Mouse (Mus musculus): ENCODE results near the gene Wscd1. TPM values are rescaled to one million over a fixed set of nuclear protein-coding genes. Genes with fewer than 3 reads are reported as not detected.

The Wscd1 gene
- polyA plus RNA-seq, 1 experiment from 2014 or later, result 20.4 TPM

- no peak overlapping the region for H3K4me3 ChIP-seq (replicated peaks; ENCODE audit: low read depth, low read length)
- H3K9ac ChIP-seq (ENCODE audit: low read depth, low read length), result no peak overlapping the region
- TF ChIP-seq CTCF (IDR thresholded peaks at IDR 0.05; ENCODE audit: low read depth), result no peak
- peaks cover 14% of the 10 kb centered on the region; the same call in 1 of the 2 replicates for H3K27me3 ChIP-seq (ENCODE audit: insufficient read depth, low read length)
- WGBS, result 57% methylated on average over 2 of the region's 2 CpGs
- no peaks in the 10 kb centered on the region for H3K9me3 ChIP-seq (replicated peaks; ENCODE audit: low read length)
- no peak overlapping the region for H3K4me2 ChIP-seq (ENCODE audit: low read length)
- H3K27ac ChIP-seq, result no peak overlapping the region
- no peaks in the 10 kb centered on the region for H3K36me3 ChIP-seq (ENCODE audit: insufficient read depth, low read length)
- ATAC-seq (replicated peaks; ENCODE audit: low FRiP score, low read depth) (no peak), DNase-seq (ENCODE audit: low spot score) (no peak)
- H3K4me1 ChIP-seq (replicated peaks; ENCODE audit: insufficient read depth, low read length), result peaks cover 5% of the 10 kb centered on the region; the same call in 1 of the 2 replicates
These were observed 5.4 kb downstream of the Wscd1 start for GRCm38 (mm10) chr11:71755115-71755514.

GRCm38 (mm10) chr11:71756325-71756724 is 6.6 kb downstream of the Wscd1 start:
- H3K27ac ChIP-seq, result no peak overlapping the region
- WGBS, result 41% methylated on average over 3 of the region's 3 CpGs
- TF ChIP-seq CTCF (IDR thresholded peaks at IDR 0.05; ENCODE audit: low read depth), result no peak
- H3K36me3 ChIP-seq (ENCODE audit: insufficient read depth, low read length), result no peaks in the 10 kb centered on the region
- no peak overlapping the region for H3K4me3 ChIP-seq (replicated peaks; ENCODE audit: low read depth, low read length)
- no peaks in the 10 kb centered on the region for H3K9me3 ChIP-seq (replicated peaks; ENCODE audit: low read length)
- DNase-seq (ENCODE audit: low spot score) (no peak), ATAC-seq (replicated peaks; ENCODE audit: low FRiP score, low read depth) (no peak)
- H3K4me2 ChIP-seq (ENCODE audit: low read length), result no peak overlapping the region
- H3K27me3 ChIP-seq (ENCODE audit: insufficient read depth, low read length), result peaks cover 9% of the 10 kb centered on the region; the same call in 1 of the 2 replicates
- no peaks in the 10 kb centered on the region for H3K4me1 ChIP-seq (replicated peaks; ENCODE audit: insufficient read depth, low read length)
- no peak overlapping the region for H3K9ac ChIP-seq (ENCODE audit: low read depth, low read length)

DNA sequence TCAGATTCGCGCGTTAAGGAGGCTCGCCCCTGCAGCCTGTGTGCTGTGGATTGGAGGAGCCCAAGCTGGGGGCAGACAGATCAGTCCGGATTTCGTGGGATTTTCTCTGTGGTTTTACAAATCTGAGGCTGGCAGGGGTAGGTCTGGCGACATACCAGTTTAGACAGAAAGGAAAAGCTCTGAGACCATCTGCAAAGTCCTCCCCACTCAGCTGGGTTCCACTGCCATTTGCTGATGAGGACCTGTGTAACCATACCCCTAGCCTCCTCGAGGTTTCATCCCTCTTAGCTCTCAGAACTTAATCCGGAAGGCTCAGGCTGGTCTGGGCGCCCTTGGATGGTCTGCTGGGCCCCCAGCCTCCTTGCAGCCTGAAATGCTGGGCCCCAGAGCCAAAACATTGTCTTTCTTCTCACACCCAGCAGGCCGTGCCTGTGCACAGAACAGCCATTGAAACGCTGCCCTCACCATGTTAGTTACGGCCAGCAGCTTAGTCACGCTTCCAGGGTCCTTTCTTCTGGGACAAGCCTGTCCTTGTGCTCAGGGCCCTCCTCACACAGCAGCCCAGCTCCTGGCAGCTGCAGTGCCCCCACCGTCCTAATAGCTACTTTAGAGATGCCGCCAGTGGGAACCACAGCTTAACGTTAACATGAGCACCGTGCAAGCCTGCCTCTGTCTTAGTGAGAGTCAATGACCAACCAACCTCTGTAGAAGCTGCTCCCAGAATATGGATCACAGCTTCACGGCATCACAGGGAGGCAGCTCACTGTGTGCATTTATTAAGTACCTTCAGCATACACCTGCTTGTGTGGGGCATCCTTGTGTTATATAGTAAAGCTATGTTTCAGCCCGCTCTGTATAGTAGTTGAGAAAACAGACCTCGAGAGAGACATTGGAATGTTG is 8.7 kb downstream of the Wscd1 start:
- no peak for ATAC-seq (replicated peaks; ENCODE audit: low FRiP score, low read depth)
- Histone ChIP-seq H3K36me3 (ENCODE audit: insufficient read depth, low read length) (no peaks in the 10 kb centered on the region), H3K27ac (no peak overlapping the region), H3K4me1 (replicated peaks; ENCODE audit: insufficient read depth, low read length) (no peaks in the 10 kb centered on the region), H3K27me3 (ENCODE audit: insufficient read depth, low read length) (no peaks in the 10 kb centered on the region), H3K4me2 (ENCODE audit: low read length) (no peak overlapping the region), H3K9ac (ENCODE audit: low read depth, low read length) (no peak overlapping the region), H3K9me3 (replicated peaks; ENCODE audit: low read length) (no peaks in the 10 kb centered on the region), H3K4me3 (replicated peaks; ENCODE audit: low read depth, low read length) (no peak overlapping the region)
- WGBS, result 51% methylated on average over 21 of the region's 21 CpGs
- TF ChIP-seq CTCF (IDR thresholded peaks at IDR 0.05; ENCODE audit: low read depth), result no peak
- DNase-seq (ENCODE audit: low spot score), result no peak

DNA sequence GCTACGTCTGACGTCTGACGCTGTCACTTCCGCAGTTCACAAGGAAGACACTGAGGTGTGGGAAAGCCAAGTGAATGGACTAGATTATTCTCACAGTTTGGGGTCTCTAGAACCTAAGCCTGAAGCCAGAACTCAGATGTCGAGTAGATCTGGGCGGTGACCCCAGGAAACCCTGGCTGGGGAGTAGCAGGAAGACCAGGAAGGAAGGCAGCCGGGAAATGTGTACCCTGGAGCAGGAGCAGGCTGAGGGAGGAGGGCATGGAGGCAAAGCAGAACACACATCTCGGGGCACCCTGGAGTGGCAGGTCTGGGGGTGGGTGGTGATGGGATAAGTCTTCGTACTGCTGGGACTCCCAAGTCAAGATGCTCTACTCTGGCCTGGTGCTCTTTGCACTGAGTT is 11.3 kb downstream of the Wscd1 start:
- Histone ChIP-seq H3K36me3 (ENCODE audit: insufficient read depth, low read length) (no peaks in the 10 kb centered on the region), H3K4me3 (replicated peaks; ENCODE audit: low read depth, low read length) (no peak overlapping the region), H3K9me3 (replicated peaks; ENCODE audit: low read length) (no peaks in the 10 kb centered on the region), H3K4me2 (ENCODE audit: low read length) (no peak overlapping the region), H3K27ac (no peak overlapping the region), H3K27me3 (ENCODE audit: insufficient read depth, low read length) (no peaks in the 10 kb centered on the region), H3K4me1 (replicated peaks; ENCODE audit: insufficient read depth, low read length) (no peaks in the 10 kb centered on the region), H3K9ac (ENCODE audit: low read depth, low read length) (no peak overlapping the region)
- WGBS, result 64% methylated on average over 9 of the region's 9 CpGs
- ATAC-seq (replicated peaks; ENCODE audit: low FRiP score, low read depth) (no peak), DNase-seq (ENCODE audit: low spot score) (no peak)
- TF ChIP-seq CTCF (IDR thresholded peaks at IDR 0.05; ENCODE audit: low read depth), result no peak

GRCm38 (mm10) chr11:71763154-71763553 is 13.4 kb downstream of the Wscd1 start:
- ATAC-seq (replicated peaks; ENCODE audit: low FRiP score, low read depth) (no peak), DNase-seq (ENCODE audit: low spot score) (no peak)
- no peak overlapping the region for H3K27ac ChIP-seq
- H3K4me2 ChIP-seq (ENCODE audit: low read length), result no peak overlapping the region
- H3K27me3 ChIP-seq (ENCODE audit: insufficient read depth, low read length), result no peaks in the 10 kb centered on the region
- no peak overlapping the region for H3K9ac ChIP-seq (ENCODE audit: low read depth, low read length)
- H3K4me3 ChIP-seq (replicated peaks; ENCODE audit: low read depth, low read length), result no peak overlapping the region
- no peaks in the 10 kb centered on the region for H3K36me3 ChIP-seq (ENCODE audit: insufficient read depth, low read length)
- no peaks in the 10 kb centered on the region for H3K9me3 ChIP-seq (replicated peaks; ENCODE audit: low read length)
- 41% methylated on average over 5 of the region's 5 CpGs for WGBS
- no peaks in the 10 kb centered on the region for H3K4me1 ChIP-seq (replicated peaks; ENCODE audit: insufficient read depth, low read length)
- no peak for TF ChIP-seq CTCF (IDR thresholded peaks at IDR 0.05; ENCODE audit: low read depth)

- ATAC-seq (replicated peaks; ENCODE audit: low FRiP score, low read depth) (no peak), DNase-seq (ENCODE audit: low spot score) (no peak)
- Histone ChIP-seq H3K4me3 (replicated peaks; ENCODE audit: low read depth, low read length) (no peak overlapping the region), H3K27me3 (ENCODE audit: insufficient read depth, low read length) (no peaks in the 10 kb centered on the region), H3K36me3 (ENCODE audit: insufficient read depth, low read length) (no peaks in the 10 kb centered on the region), H3K27ac (no peak overlapping the region), H3K9me3 (replicated peaks; ENCODE audit: low read length) (no peaks in the 10 kb centered on the region), H3K4me1 (replicated peaks; ENCODE audit: insufficient read depth, low read length) (no peaks in the 10 kb centered on the region), H3K4me2 (ENCODE audit: low read length) (no peak overlapping the region), H3K9ac (ENCODE audit: low read depth, low read length) (no peak overlapping the region)
- TF ChIP-seq CTCF (IDR thresholded peaks at IDR 0.05; ENCODE audit: low read depth), result no peak
- WGBS, result 60% methylated on average over 5 of the region's 5 CpGs
These were observed 14.0 kb downstream of the Wscd1 start for GRCm38 (mm10) chr11:71763651-71764275.
